In the genomic region with DNA sequence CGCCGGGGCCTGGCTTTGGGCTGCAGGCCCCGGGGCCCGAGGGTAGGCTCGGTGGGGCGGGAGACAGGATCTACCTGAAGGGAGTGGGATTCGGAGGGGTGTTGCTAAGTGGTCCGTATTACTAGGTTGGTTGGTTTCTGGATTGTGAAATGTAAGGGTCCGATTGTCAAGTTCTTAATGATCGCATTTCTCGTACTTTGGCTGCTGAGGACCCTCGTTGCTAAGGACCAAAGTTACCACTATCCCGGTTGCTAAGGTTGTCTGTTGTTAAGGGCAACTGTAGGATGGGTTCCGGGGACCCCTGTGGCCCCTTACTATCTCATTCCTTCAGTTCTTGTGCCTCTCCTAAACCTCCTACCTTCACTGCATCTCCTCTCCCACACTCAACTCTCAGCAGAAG, we compare ENCODE assay signal across 9 mouse cellular contexts. TPM values are rescaled to one million over a fixed set of nuclear protein-coding genes. Genes with fewer than 3 reads are reported as not detected.
DNase-seq lines count a peak whose midpoint lies in the region; ATAC-seq lines count a peak whose summit lies in the region.
"Had no signal": no experiment of that assay in that cellular context is flagged by ENCODE, and none has a peak within 500 bp of the region (broad histone marks: within the 10 kb centered on the region; RNA-seq: fewer than 3 reads in every experiment).

No protein-coding gene starts in this region.

- DNase-seq in heart, embryonic 10.5 days (ENCODE audit: low spot score), result no peak
- DNase-seq in heart, adult 18-20 months, result no peak
- peak; percentile 15 for DNase-seq in 3T3-L1 (ENCODE audit: low read depth, low spot score)
- DNase-seq in liver, embryonic 11.5 days (ENCODE audit: low spot score), result no peak
- DNase-seq in adrenal gland, postnatal 4 days (ENCODE audit: low spot score in 2 of 2), result no peak
- DNase-seq in layer of hippocampus, postnatal 14 days (ENCODE audit: low spot score in 2 of 2), result no peak
- DNase-seq in adrenal gland, postnatal 25 days, result no peak

- peak overlapping the region; percentile 69 for H3K9ac ChIP-seq in embryonic facial prominence, embryonic 15.5 days
- H3K9ac ChIP-seq in liver, embryonic 11.5 days (ENCODE audit: low read depth, low read length), result peak overlapping the region; percentile 68

- ATAC-seq in embryonic facial prominence, embryonic 15.5 days (ENCODE audit: insufficient number of reproducible peaks, low FRiP score, low TSS enrichment, low read depth), result no peak
- no peak for ATAC-seq in liver, embryonic 11.5 days (replicated peaks; ENCODE audit: low FRiP score)

- H3K9me3 ChIP-seq in heart, embryonic 10.5 days, result no peaks in the 10 kb centered on the region
- no peaks in the 10 kb centered on the region for H3K9me3 ChIP-seq in embryonic facial prominence, embryonic 15.5 days (replicated peaks)
- H3K9me3 ChIP-seq in liver, embryonic 11.5 days (ENCODE audit: control insufficient read depth, low read length), result no peaks in the 10 kb centered on the region

- H3K4me3 ChIP-seq in heart, embryonic 10.5 days, result peak overlapping the region; percentile 84
- H3K4me3 ChIP-seq in embryonic facial prominence, embryonic 15.5 days (replicated peaks), result peak overlapping the region; percentile 73
- peak overlapping the region; percentile 66 for H3K4me3 ChIP-seq in liver, embryonic 11.5 days (ENCODE audit: low read depth, low read length)

- peaks cover 6% of the 10 kb centered on the region; the same call in 1 of the 2 replicates for H3K36me3 ChIP-seq in heart, embryonic 10.5 days
- H3K36me3 ChIP-seq in embryonic facial prominence, embryonic 15.5 days, result peaks cover 5% of the 10 kb centered on the region
- H3K36me3 ChIP-seq in liver, embryonic 11.5 days (ENCODE audit: control insufficient read depth, insufficient read depth, low read length), result no peaks in the 10 kb centered on the region; the same call in 1 of the 2 replicates

- 8% methylated on average over 14 of the region's 14 CpGs for WGBS in heart, embryonic 10.5 days
- WGBS in embryonic facial prominence, embryonic 15.5 days, result 2% methylated on average over 14 of the region's 14 CpGs
- WGBS in liver, embryonic 11.5 days, result 7% methylated on average over 14 of the region's 14 CpGs

- peak overlapping the region; percentile 87 for H3K27ac ChIP-seq in heart, embryonic 10.5 days
- no peak overlapping the region for H3K27ac ChIP-seq in embryonic facial prominence, embryonic 15.5 days (replicated peaks)
- no peak overlapping the region for H3K27ac ChIP-seq in liver, embryonic 11.5 days (ENCODE audit: low read depth, low read length)

- no peaks in the 10 kb centered on the region for H3K27me3 ChIP-seq in heart, embryonic 10.5 days (ENCODE audit: insufficient read depth, poor library complexity, severe bottlenecking)
- H3K27me3 ChIP-seq in embryonic facial prominence, embryonic 15.5 days, result no peaks in the 10 kb centered on the region
- H3K27me3 ChIP-seq in liver, embryonic 11.5 days (replicated peaks; ENCODE audit: control insufficient read depth, insufficient read depth, low read length), result no peaks in the 10 kb centered on the region

- peaks cover 24% of the 10 kb centered on the region for H3K4me1 ChIP-seq in heart, embryonic 10.5 days
- H3K4me1 ChIP-seq in embryonic facial prominence, embryonic 15.5 days, result peaks cover 22% of the 10 kb centered on the region
- peaks cover 34% of the 10 kb centered on the region for H3K4me1 ChIP-seq in liver, embryonic 11.5 days (replicated peaks; ENCODE audit: control insufficient read depth, insufficient read depth, low read length)

- peak overlapping the region; percentile 52 for H3K4me2 ChIP-seq in embryonic facial prominence, embryonic 15.5 days (replicated peaks)
- H3K4me2 ChIP-seq in liver, embryonic 11.5 days, result peak overlapping the region; percentile 87

RNA-seq across cellular contexts. Expression of gene Sirt2, which starts 0.4 kb away (rescaled TPM):
- 53.8 and 57.8 TPM in 2 replicates for polyA plus RNA-seq in heart, embryonic 10.5 days (2016; fragmentation: Nextera tagmentation; extraction: Ambion mirVana)
- 10 to 100 TPM; 84.3 to 88.4 TPM for total RNA-seq in heart, adult 18-20 months (2021)
- 85.3 and 89.4 TPM in 2 replicates for polyA plus RNA-seq in embryonic facial prominence, embryonic 15.5 days (2015; fragmentation: Nextera tagmentation; extraction: Ambion mirVana)
- polyA plus RNA-seq in liver, embryonic 11.5 days (2014; fragmentation: Nextera tagmentation; extraction: Ambion mirVana), result 41.0 and 41.9 TPM in 2 replicates
- total RNA-seq in adrenal gland, postnatal 4 days (2021), result 10 to 100 TPM; 62.8 to 66.2 TPM
- total RNA-seq in layer of hippocampus, postnatal 14 days (2021), result 100 to 1,000 TPM; 325 to 336 TPM
- 71.4 and 75.2 TPM in 2 replicates for total RNA-seq in adrenal gland, postnatal 25 days (2021)

RNA-seq across cellular contexts. Expression of gene Nfkbib, which starts 0.4 kb away (rescaled TPM):
- 50.5 and 50.7 TPM in 2 replicates for polyA plus RNA-seq in heart, embryonic 10.5 days (2016; fragmentation: Nextera tagmentation; extraction: Ambion mirVana)
- total RNA-seq in heart, adult 18-20 months (2021), result 10 to 100 TPM; 25.8 to 26.8 TPM
- 42.8 and 47.1 TPM in 2 replicates for polyA plus RNA-seq in embryonic facial prominence, embryonic 15.5 days (2015; fragmentation: Nextera tagmentation; extraction: Ambion mirVana)
- 61.4 and 61.8 TPM in 2 replicates for polyA plus RNA-seq in liver, embryonic 11.5 days (2014; fragmentation: Nextera tagmentation; extraction: Ambion mirVana)
- total RNA-seq in adrenal gland, postnatal 4 days (2021), result 10 to 100 TPM; 24.6 to 27.3 TPM
- total RNA-seq in layer of hippocampus, postnatal 14 days (2021), result 10 to 100 TPM; 31.4 to 33.9 TPM
- 36.8 and 42.6 TPM in 2 replicates for total RNA-seq in adrenal gland, postnatal 25 days (2021)

RNA-seq across cellular contexts. Expression of gene Ccer2, which starts 10.9 kb away (rescaled TPM):
- not detected in 2 replicates for polyA plus RNA-seq in heart, embryonic 10.5 days (2016; fragmentation: Nextera tagmentation; extraction: Ambion mirVana)
- total RNA-seq in heart, adult 18-20 months (2021), result not detected
- polyA plus RNA-seq in embryonic facial prominence, embryonic 15.5 days (2015; fragmentation: Nextera tagmentation; extraction: Ambion mirVana), result 128 and 230 TPM in 2 replicates
- not detected in 2 replicates for polyA plus RNA-seq in liver, embryonic 11.5 days (2014; fragmentation: Nextera tagmentation; extraction: Ambion mirVana)
- total RNA-seq in adrenal gland, postnatal 4 days (2021), result not detected
- total RNA-seq in layer of hippocampus, postnatal 14 days (2021), result under 1 TPM in 1 of 2 experiments, not detected in 1; 0.41 TPM
- not detected in 2 replicates for total RNA-seq in adrenal gland, postnatal 25 days (2021)
- total RNA-seq: gastrocnemius, postnatal 4 days had no signal

RNA-seq across cellular contexts. Expression of gene Rinl, which starts 21.9 kb away (rescaled TPM):
- 3.8 and 5.2 TPM in 2 replicates for polyA plus RNA-seq in heart, embryonic 10.5 days (2016; fragmentation: Nextera tagmentation; extraction: Ambion mirVana)
- total RNA-seq in heart, adult 18-20 months (2021), result 1 to 10 TPM; 1.5 to 3.4 TPM
- 3.8 and 4.7 TPM in 2 replicates for polyA plus RNA-seq in embryonic facial prominence, embryonic 15.5 days (2015; fragmentation: Nextera tagmentation; extraction: Ambion mirVana)
- polyA plus RNA-seq in liver, embryonic 11.5 days (2014; fragmentation: Nextera tagmentation; extraction: Ambion mirVana), result 21.7 and 23.1 TPM in 2 replicates
- total RNA-seq in adrenal gland, postnatal 4 days (2021), result 1 to 10 TPM; 2.2 to 4.2 TPM
- 1 to 10 TPM; 2.9 to 3.3 TPM for total RNA-seq in layer of hippocampus, postnatal 14 days (2021)
- total RNA-seq in adrenal gland, postnatal 25 days (2021), result 2.9 and 3.1 TPM in 2 replicates

RNA-seq across cellular contexts. Expression of gene Sars2, which starts 25.1 kb away (rescaled TPM):
- 30.7 and 32.2 TPM in 2 replicates for polyA plus RNA-seq in heart, embryonic 10.5 days (2016; fragmentation: Nextera tagmentation; extraction: Ambion mirVana)
- total RNA-seq in heart, adult 18-20 months (2021), result 10 to 100 TPM; 14.7 to 15.5 TPM
- 21.9 and 25.3 TPM in 2 replicates for polyA plus RNA-seq in embryonic facial prominence, embryonic 15.5 days (2015; fragmentation: Nextera tagmentation; extraction: Ambion mirVana)
- 31.3 and 35.3 TPM in 2 replicates for polyA plus RNA-seq in liver, embryonic 11.5 days (2014; fragmentation: Nextera tagmentation; extraction: Ambion mirVana)
- total RNA-seq in adrenal gland, postnatal 4 days (2021), result 10 to 100 TPM; 25.0 to 27.0 TPM
- 10 to 100 TPM; 14.4 to 15.0 TPM for total RNA-seq in layer of hippocampus, postnatal 14 days (2021)
- 15.4 and 22.3 TPM in 2 replicates for total RNA-seq in adrenal gland, postnatal 25 days (2021)
